In the genomic region with DNA sequence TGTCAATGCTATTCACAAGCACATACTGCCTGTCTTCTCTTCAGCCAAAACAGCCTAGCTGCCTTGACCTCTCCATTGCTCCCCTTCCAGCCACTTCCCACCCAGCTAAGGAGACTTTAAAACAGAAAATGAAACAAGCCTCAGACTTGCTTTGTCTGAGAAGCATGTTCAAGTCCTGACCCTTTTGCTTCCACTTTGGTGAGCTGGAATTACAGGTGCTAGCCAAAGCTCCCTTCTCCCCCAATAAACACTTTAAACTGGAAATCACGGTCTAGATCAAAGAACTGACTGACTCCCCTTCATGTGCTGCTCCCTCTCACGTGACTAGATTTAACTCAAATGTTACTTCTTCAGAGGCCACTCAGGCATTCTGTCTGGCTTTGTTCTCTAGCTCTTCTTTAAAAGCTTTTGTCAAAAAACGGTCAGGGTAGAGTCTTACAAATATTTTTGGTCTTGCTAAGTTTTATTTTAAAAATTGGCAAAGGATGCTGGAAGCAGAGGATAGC, we compare ENCODE assay signal across 9 mouse cellular contexts. TPM values are rescaled to one million over a fixed set of nuclear protein-coding genes. Genes with fewer than 3 reads are reported as not detected.
DNase-seq lines count a peak whose midpoint lies in the region; ATAC-seq lines count a peak whose summit lies in the region.
"Had no signal": no experiment of that assay in that cellular context is flagged by ENCODE, and none has a peak within 500 bp of the region (broad histone marks: within the 10 kb centered on the region; RNA-seq: fewer than 3 reads in every experiment).

No protein-coding gene starts in this region.

- H3K4me3 ChIP-seq in forebrain, embryonic 10.5 days = peak overlapping the region; percentile 89; the same call in 1 of the 2 replicates
- H3K4me3 ChIP-seq in forebrain, embryonic 16.5 days (replicated peaks; ENCODE audit: low read length) = no peak overlapping the region
- no peak overlapping the region for H3K4me3 ChIP-seq in embryonic facial prominence, embryonic 15.5 days (replicated peaks)
- H3K4me3 ChIP-seq in liver, embryonic 13.5 days (replicated peaks) = peak overlapping the region; percentile 84

- H3K4me2 ChIP-seq in forebrain, embryonic 16.5 days (ENCODE audit: low read length) = no peak overlapping the region; the same call in 1 of the 2 replicates
- H3K4me2 ChIP-seq in embryonic facial prominence, embryonic 15.5 days (replicated peaks) = peak overlapping the region; percentile 63
- H3K4me2 ChIP-seq in liver, embryonic 13.5 days = peak overlapping the region; percentile 80

- no peak overlapping the region for H3K9ac ChIP-seq in forebrain, embryonic 16.5 days (replicated peaks; ENCODE audit: low read depth, low read length)
- H3K9ac ChIP-seq in embryonic facial prominence, embryonic 15.5 days = no peak overlapping the region
- H3K9ac ChIP-seq in liver, embryonic 13.5 days = peak overlapping the region; percentile 95

- H3K9me3 ChIP-seq in forebrain, embryonic 10.5 days = peaks cover 3% of the 10 kb centered on the region; the same call in 1 of the 2 replicates
- H3K9me3 ChIP-seq in forebrain, embryonic 16.5 days (ENCODE audit: control insufficient read depth, low read length) = 0 out of 2 replicates have a peak, but pooled peaks cover 2% of the 10 kb centered on the region
- H3K9me3 ChIP-seq in embryonic facial prominence, embryonic 15.5 days (replicated peaks) = no peaks in the 10 kb centered on the region
- no peaks in the 10 kb centered on the region for H3K9me3 ChIP-seq in liver, embryonic 13.5 days (replicated peaks)

- peaks cover 19% of the 10 kb centered on the region for H3K4me1 ChIP-seq in forebrain, embryonic 10.5 days
- H3K4me1 ChIP-seq in forebrain, embryonic 16.5 days (replicated peaks; ENCODE audit: control insufficient read depth, insufficient read depth, low read length) = peaks cover 14% of the 10 kb centered on the region
- H3K4me1 ChIP-seq in embryonic facial prominence, embryonic 15.5 days = peaks cover 15% of the 10 kb centered on the region
- H3K4me1 ChIP-seq in liver, embryonic 13.5 days (replicated peaks) = peaks cover 21% of the 10 kb centered on the region

- 70% methylated on average over 3 of the region's 3 CpGs for WGBS in forebrain, embryonic 10.5 days
- 55% methylated on average over 3 of the region's 3 CpGs for WGBS in forebrain, embryonic 16.5 days
- 57% methylated on average over 3 of the region's 3 CpGs for WGBS in embryonic facial prominence, embryonic 15.5 days
- 57% methylated on average over 3 of the region's 3 CpGs for WGBS in liver, embryonic 13.5 days (ENCODE audit: insufficient replicate concordance)

- peak overlapping the region; percentile 98 for H3K27ac ChIP-seq in forebrain, embryonic 10.5 days
- no peak overlapping the region for H3K27ac ChIP-seq in forebrain, embryonic 16.5 days (ENCODE audit: low read length)
- no peak overlapping the region for H3K27ac ChIP-seq in embryonic facial prominence, embryonic 15.5 days (replicated peaks)
- H3K27ac ChIP-seq in liver, embryonic 13.5 days = peak overlapping the region; percentile 67; the same call in 1 of the 2 replicates

- ATAC-seq in forebrain, embryonic 16.5 days = no peak
- ATAC-seq in embryonic facial prominence, embryonic 15.5 days (ENCODE audit: insufficient number of reproducible peaks, low FRiP score, low TSS enrichment, low read depth) = no peak
- ATAC-seq in liver, embryonic 13.5 days (ENCODE audit: low read depth) = no peak
- no peak for ATAC-seq in megakaryocyte-erythroid progenitor cell, adult 5-6 weeks (replicated peaks; ENCODE audit: low FRiP score, low TSS enrichment, poor library complexity, severe bottlenecking)

- H3K27me3 ChIP-seq in forebrain, embryonic 10.5 days (ENCODE audit: poor library complexity, severe bottlenecking) = no peaks in the 10 kb centered on the region
- H3K27me3 ChIP-seq in forebrain, embryonic 16.5 days (replicated peaks; ENCODE audit: control insufficient read depth, insufficient read depth, low read length) = no peaks in the 10 kb centered on the region
- no peaks in the 10 kb centered on the region for H3K27me3 ChIP-seq in embryonic facial prominence, embryonic 15.5 days
- no peaks in the 10 kb centered on the region for H3K27me3 ChIP-seq in liver, embryonic 13.5 days

- H3K36me3 ChIP-seq in forebrain, embryonic 10.5 days (replicated peaks) = peaks cover 17% of the 10 kb centered on the region
- no peaks in the 10 kb centered on the region for H3K36me3 ChIP-seq in forebrain, embryonic 16.5 days (ENCODE audit: control insufficient read depth, insufficient read depth)
- no peaks in the 10 kb centered on the region for H3K36me3 ChIP-seq in embryonic facial prominence, embryonic 15.5 days
- 0 out of 2 replicates have a peak, but pooled peaks cover 6% of the 10 kb centered on the region for H3K36me3 ChIP-seq in liver, embryonic 13.5 days

- DNase-seq in forebrain, embryonic 10.5 days (ENCODE audit: extremely low spot score, low spot score) = no peak
- peak; percentile 42 for DNase-seq in 416B (ENCODE audit: low read depth)
- no peak for DNase-seq in liver, embryonic 13.5 days
- DNase-seq in frontal cortex, postnatal 10 days (ENCODE audit: low spot score in 2 of 2) = no peak
- DNase-seq in right cerebral cortex, postnatal 36 days (ENCODE audit: low spot score in 2 of 2) = no peak
- DNase-seq: gastrocnemius, postnatal 14 days had no signal

RNA-seq across cellular contexts. Expression of gene Suv39h2, which starts 1.0 kb away (rescaled TPM):
- polyA plus RNA-seq in forebrain, embryonic 10.5 days (2016; fragmentation: Nextera tagmentation; extraction: Ambion mirVana) = 39.0 and 43.7 TPM in 2 replicates
- 11.7 and 16.4 TPM in 2 replicates for polyA plus RNA-seq in forebrain, embryonic 16.5 days (2015; fragmentation: Nextera tagmentation; extraction: Ambion mirVana)
- polyA plus RNA-seq in embryonic facial prominence, embryonic 15.5 days (2015; fragmentation: Nextera tagmentation; extraction: Ambion mirVana) = 11.4 and 12.1 TPM in 2 replicates
- 8.8 and 9.3 TPM in 2 replicates for polyA plus RNA-seq in liver, embryonic 13.5 days (2015; fragmentation: Nextera tagmentation; extraction: Ambion mirVana)
- total RNA-seq in megakaryocyte-erythroid progenitor cell, adult 5-6 weeks (2014; fragmentation: Nextera tagmentation) = 17.9 and 19.2 TPM in 2 replicates
- total RNA-seq in megakaryocyte-erythroid progenitor cell, adult 5-6 weeks (2017) = 15.7 and 18.2 TPM in 2 replicates

RNA-seq across cellular contexts. Expression of gene Gm45902, which starts 36.8 kb away (rescaled TPM):
- 8.9 and 11.1 TPM in 2 replicates for polyA plus RNA-seq in forebrain, embryonic 10.5 days (2016; fragmentation: Nextera tagmentation; extraction: Ambion mirVana)
- polyA plus RNA-seq in forebrain, embryonic 16.5 days (2015; fragmentation: Nextera tagmentation; extraction: Ambion mirVana) = 8.8 and 9.5 TPM in 2 replicates
- 4.0 and 4.1 TPM in 2 replicates for polyA plus RNA-seq in embryonic facial prominence, embryonic 15.5 days (2015; fragmentation: Nextera tagmentation; extraction: Ambion mirVana)
- 1.8 and 2.1 TPM in 2 replicates for polyA plus RNA-seq in liver, embryonic 13.5 days (2015; fragmentation: Nextera tagmentation; extraction: Ambion mirVana)
- total RNA-seq in megakaryocyte-erythroid progenitor cell, adult 5-6 weeks (2014; fragmentation: Nextera tagmentation) = 7.3 and 8.1 TPM in 2 replicates
- total RNA-seq in megakaryocyte-erythroid progenitor cell, adult 5-6 weeks (2017) = 11.1 and 13.0 TPM in 2 replicates

RNA-seq across cellular contexts. Expression of gene Hspa14, which starts 36.8 kb away (rescaled TPM):
- polyA plus RNA-seq in forebrain, embryonic 10.5 days (2016; fragmentation: Nextera tagmentation; extraction: Ambion mirVana) = 147 and 154 TPM in 2 replicates
- 85.8 and 88.3 TPM in 2 replicates for polyA plus RNA-seq in forebrain, embryonic 16.5 days (2015; fragmentation: Nextera tagmentation; extraction: Ambion mirVana)
- 86.8 and 87.6 TPM in 2 replicates for polyA plus RNA-seq in embryonic facial prominence, embryonic 15.5 days (2015; fragmentation: Nextera tagmentation; extraction: Ambion mirVana)
- polyA plus RNA-seq in liver, embryonic 13.5 days (2015; fragmentation: Nextera tagmentation; extraction: Ambion mirVana) = 92.3 and 97.3 TPM in 2 replicates
- total RNA-seq in megakaryocyte-erythroid progenitor cell, adult 5-6 weeks (2014; fragmentation: Nextera tagmentation) = 119 and 121 TPM in 2 replicates
- 161 and 179 TPM in 2 replicates for total RNA-seq in megakaryocyte-erythroid progenitor cell, adult 5-6 weeks (2017)

RNA-seq across cellular contexts. Expression of gene Cdnf, which starts 37.0 kb away (rescaled TPM):
- polyA plus RNA-seq in forebrain, embryonic 10.5 days (2016; fragmentation: Nextera tagmentation; extraction: Ambion mirVana) = 0.36 and 0.50 TPM in 2 replicates
- 0.30 and 0.57 TPM in 2 replicates for polyA plus RNA-seq in forebrain, embryonic 16.5 days (2015; fragmentation: Nextera tagmentation; extraction: Ambion mirVana)
- 0.15 and 0.20 TPM in 2 replicates for polyA plus RNA-seq in embryonic facial prominence, embryonic 15.5 days (2015; fragmentation: Nextera tagmentation; extraction: Ambion mirVana)
- polyA plus RNA-seq in liver, embryonic 13.5 days (2015; fragmentation: Nextera tagmentation; extraction: Ambion mirVana) = 0.12 and 0.15 TPM in 2 replicates
- total RNA-seq in megakaryocyte-erythroid progenitor cell, adult 5-6 weeks (2014; fragmentation: Nextera tagmentation) = 0.20 TPM in 2 replicates
- total RNA-seq in megakaryocyte-erythroid progenitor cell, adult 5-6 weeks (2017) = 0.75 and 2.6 TPM in 2 replicates

RNA-seq across cellular contexts. Expression of gene Dclre1c, which starts 51.9 kb away (rescaled TPM):
- polyA plus RNA-seq in forebrain, embryonic 10.5 days (2016; fragmentation: Nextera tagmentation; extraction: Ambion mirVana) = 7.5 and 10.2 TPM in 2 replicates
- polyA plus RNA-seq in forebrain, embryonic 16.5 days (2015; fragmentation: Nextera tagmentation; extraction: Ambion mirVana) = 8.3 and 9.8 TPM in 2 replicates
- 7.7 and 9.4 TPM in 2 replicates for polyA plus RNA-seq in embryonic facial prominence, embryonic 15.5 days (2015; fragmentation: Nextera tagmentation; extraction: Ambion mirVana)
- 5.4 and 5.6 TPM in 2 replicates for polyA plus RNA-seq in liver, embryonic 13.5 days (2015; fragmentation: Nextera tagmentation; extraction: Ambion mirVana)
- total RNA-seq in megakaryocyte-erythroid progenitor cell, adult 5-6 weeks (2014; fragmentation: Nextera tagmentation) = 26.4 and 28.3 TPM in 2 replicates
- total RNA-seq in megakaryocyte-erythroid progenitor cell, adult 5-6 weeks (2017) = 10.6 and 13.3 TPM in 2 replicates

Comparison
In these comparisons a context has a peak if more than half of its experiments do, and no peak if none do; other contexts are left out.
1. H3K27ac ChIP-seq: peak in forebrain, embryonic 10.5 days (single experiment) and liver, embryonic 13.5 days (single experiment); none in forebrain, embryonic 16.5 days (single experiment) and embryonic facial prominence, embryonic 15.5 days (single experiment).
2. H3K4me3 ChIP-seq: peak in forebrain, embryonic 10.5 days (single experiment) and liver, embryonic 13.5 days (single experiment); none in forebrain, embryonic 16.5 days (single experiment) and embryonic facial prominence, embryonic 15.5 days (single experiment).